Mouse (Mus musculus): Measurements from ENCODE around the gene Rad51d. TPM values are rescaled to one million over a fixed set of nuclear protein-coding genes. Genes with fewer than 3 reads are reported as not detected.
A peak's percentile ranks its signal among the peaks of the same experiment; 100 is the strongest.

Gene Rad51d
- polyA plus RNA-seq, 1 experiment from 2014 or later = 13.9 TPM

GRCm38 (mm10) chr11:82852115-82852514 is 38.3 kb downstream of the Rad51d start:
- Histone ChIP-seq H3K36me3 (no peaks in the 10 kb centered on the region), H3K27me3 (no peaks in the 10 kb centered on the region), H3K4me2 (no peak overlapping the region), H3K27ac (no peak overlapping the region), H3K9me3 (replicated peaks) (no peaks in the 10 kb centered on the region), H3K4me1 (peaks cover 53% of the 10 kb centered on the region), H3K9ac (no peak overlapping the region), H3K4me3 (replicated peaks) (no peak overlapping the region)
- WGBS = 74% methylated on average over 11 of the region's 11 CpGs
- no peak for ATAC-seq (replicated peaks; ENCODE audit: low FRiP score)

- peak overlapping the region; percentile 25; the same call in 1 of the 2 replicates for H3K4me2 ChIP-seq
- H3K27ac ChIP-seq = peak overlapping the region; percentile 74
- 45% methylated on average over 5 of the region's 5 CpGs for WGBS
Measured at GRCm38 (mm10) chr11:82850259-82850658, 40.2 kb downstream of the Rad51d start.

GRCm38 (mm10) chr11:82847571-82848000 is 42.8 kb downstream of the Rad51d start:
- H3K9ac ChIP-seq = no peak overlapping the region
- 41% methylated on average over 6 of the region's 6 CpGs for WGBS
- H3K4me3 ChIP-seq (replicated peaks) = no peak overlapping the region
- peak overlapping the region; percentile 78 for H3K27ac ChIP-seq
- no peaks in the 10 kb centered on the region for H3K27me3 ChIP-seq
- no peaks in the 10 kb centered on the region for H3K9me3 ChIP-seq (replicated peaks)
- peaks cover 56% of the 10 kb centered on the region for H3K4me1 ChIP-seq
- peak; percentile 47 for ATAC-seq (replicated peaks; ENCODE audit: low FRiP score)
- no peaks in the 10 kb centered on the region for H3K36me3 ChIP-seq
- H3K4me2 ChIP-seq = peak overlapping the region; percentile 9; the same call in 1 of the 2 replicates

More at GRCm38 (mm10) chr11:82850259-82850658, 40.2 kb downstream of the Rad51d start:
- Histone ChIP-seq H3K27me3 (no peaks in the 10 kb centered on the region), H3K9ac (no peak overlapping the region), H3K9me3 (replicated peaks) (no peaks in the 10 kb centered on the region), H3K36me3 (no peaks in the 10 kb centered on the region), H3K4me3 (replicated peaks) (no peak overlapping the region), H3K4me1 (peaks cover 54% of the 10 kb centered on the region)
- ATAC-seq (replicated peaks; ENCODE audit: low FRiP score) = no peak

- H3K36me3 ChIP-seq = no peaks in the 10 kb centered on the region
- no peak overlapping the region for H3K4me3 ChIP-seq (replicated peaks)
- ATAC-seq (replicated peaks; ENCODE audit: low FRiP score) = no peak
- H3K27ac ChIP-seq = peak overlapping the region; percentile 78
- peaks cover 56% of the 10 kb centered on the region for H3K4me1 ChIP-seq
- no peak overlapping the region for H3K4me2 ChIP-seq
- no peaks in the 10 kb centered on the region for H3K9me3 ChIP-seq (replicated peaks)
- no peak overlapping the region for H3K9ac ChIP-seq
- WGBS = 63% methylated on average over 3 of the region's 3 CpGs
- no peaks in the 10 kb centered on the region for H3K27me3 ChIP-seq
Measured at GRCm38 (mm10) chr11:82846938-82847337, 43.5 kb downstream of the Rad51d start.

GRCm38 (mm10) chr11:82846079-82846436 is 44.4 kb downstream of the Rad51d start:
- peaks cover 49% of the 10 kb centered on the region for H3K4me1 ChIP-seq
- H3K36me3 ChIP-seq = no peaks in the 10 kb centered on the region
- no peaks in the 10 kb centered on the region for H3K27me3 ChIP-seq
- peak overlapping the region; percentile 78 for H3K27ac ChIP-seq
- H3K9me3 ChIP-seq (replicated peaks) = no peaks in the 10 kb centered on the region
- 0 out of 2 replicates have a peak overlapping the region, but pooled peaks have one; percentile 5 for H3K4me3 ChIP-seq (replicated peaks)
- WGBS = 23% methylated on average over 4 of the region's 4 CpGs
- H3K4me2 ChIP-seq = peak overlapping the region; percentile 44
- H3K9ac ChIP-seq = 0 out of 2 replicates have a peak overlapping the region, but pooled peaks have one; percentile 10
- ATAC-seq (replicated peaks; ENCODE audit: low FRiP score) = 0 out of 2 replicates have a peak, but pooled peaks have one; percentile 38

GRCm38 (mm10) chr11:82845415-82846078 is 44.9 kb downstream of the Rad51d start:
- Histone ChIP-seq H3K9ac (0 out of 2 replicates have a peak overlapping the region, but pooled peaks have one; percentile 10), H3K4me1 (peaks cover 47% of the 10 kb centered on the region), H3K36me3 (no peaks in the 10 kb centered on the region), H3K27ac (peak overlapping the region; percentile 78), H3K4me3 (replicated peaks) (0 out of 2 replicates have a peak overlapping the region, but pooled peaks have one; percentile 5), H3K4me2 (peak overlapping the region; percentile 44), H3K9me3 (replicated peaks) (no peaks in the 10 kb centered on the region), H3K27me3 (no peaks in the 10 kb centered on the region)
- 30% methylated on average over 16 of the region's 16 CpGs for WGBS
- peak; percentile 87 for ATAC-seq (replicated peaks; ENCODE audit: low FRiP score)

GRCm38 (mm10) chr11:82844771-82845414 is 45.5 kb downstream of the Rad51d start:
- whole genome bisulfite sequencing = 70% methylated on average over 11 of the region's 11 CpGs
- ATAC-seq (replicated peaks; ENCODE audit: low FRiP score) = no peak
- Histone ChIP-seq H3K4me3 (replicated peaks) (no peak overlapping the region), H3K9ac (no peak overlapping the region), H3K27ac (peak overlapping the region; percentile 78; the same call in 1 of the 2 replicates), H3K36me3 (no peaks in the 10 kb centered on the region), H3K4me1 (peaks cover 45% of the 10 kb centered on the region), H3K4me2 (peak overlapping the region; percentile 44; the same call in 1 of the 2 replicates), H3K9me3 (replicated peaks) (no peaks in the 10 kb centered on the region), H3K27me3 (no peaks in the 10 kb centered on the region)

GRCm38 (mm10) chr11:82838511-82838910 is 51.9 kb downstream of the Rad51d start:
- no peak overlapping the region for H3K9ac ChIP-seq
- H3K27me3 ChIP-seq = no peaks in the 10 kb centered on the region
- no peak overlapping the region for H3K4me3 ChIP-seq (replicated peaks)
- 50% methylated on average over 5 of the region's 5 CpGs for WGBS
- no peak overlapping the region for H3K4me2 ChIP-seq
- peaks cover 46% of the 10 kb centered on the region for H3K4me1 ChIP-seq
- 0 out of 2 replicates have a peak, but pooled peaks cover 3% of the 10 kb centered on the region for H3K36me3 ChIP-seq
- no peak for ATAC-seq (replicated peaks; ENCODE audit: low FRiP score)
- H3K27ac ChIP-seq = no peak overlapping the region
- no peaks in the 10 kb centered on the region for H3K9me3 ChIP-seq (replicated peaks)

- Histone ChIP-seq H3K27ac (0 out of 2 replicates have a peak overlapping the region, but pooled peaks have one; percentile 42), H3K27me3 (no peaks in the 10 kb centered on the region), H3K4me3 (replicated peaks) (no peak overlapping the region), H3K4me2 (no peak overlapping the region), H3K9me3 (replicated peaks) (no peaks in the 10 kb centered on the region), H3K4me1 (peaks cover 48% of the 10 kb centered on the region), H3K9ac (no peak overlapping the region), H3K36me3 (0 out of 2 replicates have a peak, but pooled peaks cover 3% of the 10 kb centered on the region)
- no peak for ATAC-seq (replicated peaks; ENCODE audit: low FRiP score)
- WGBS = 56% methylated on average over 7 of the region's 7 CpGs
Measured at GRCm38 (mm10) chr11:82837848-82838247, 52.6 kb downstream of the Rad51d start.

GRCm38 (mm10) chr11:82837192-82837591 is 53.2 kb downstream of the Rad51d start:
- no peak overlapping the region for H3K4me3 ChIP-seq (replicated peaks)
- H3K36me3 ChIP-seq = 0 out of 2 replicates have a peak, but pooled peaks cover 3% of the 10 kb centered on the region
- H3K4me2 ChIP-seq = no peak overlapping the region
- 37% methylated on average over 7 of the region's 7 CpGs for WGBS
- H3K27ac ChIP-seq = 0 out of 2 replicates have a peak overlapping the region, but pooled peaks have one; percentile 42
- peaks cover 52% of the 10 kb centered on the region for H3K4me1 ChIP-seq
- no peaks in the 10 kb centered on the region for H3K27me3 ChIP-seq
- no peak overlapping the region for H3K9ac ChIP-seq
- ATAC-seq (replicated peaks; ENCODE audit: low FRiP score) = 0 out of 2 replicates have a peak, but pooled peaks have one; percentile 46
- no peaks in the 10 kb centered on the region for H3K9me3 ChIP-seq (replicated peaks)

- Histone ChIP-seq H3K27ac (peak overlapping the region; percentile 48), H3K4me2 (no peak overlapping the region), H3K4me3 (replicated peaks) (no peak overlapping the region), H3K36me3 (0 out of 2 replicates have a peak, but pooled peaks cover 3% of the 10 kb centered on the region), H3K4me1 (peaks cover 62% of the 10 kb centered on the region), H3K9me3 (replicated peaks) (no peaks in the 10 kb centered on the region), H3K9ac (no peak overlapping the region), H3K27me3 (no peaks in the 10 kb centered on the region)
- no peak for ATAC-seq (replicated peaks; ENCODE audit: low FRiP score)
- 61% methylated on average over 11 of the region's 11 CpGs for WGBS
Measured at GRCm38 (mm10) chr11:82835616-82836432, 54.6 kb downstream of the Rad51d start.

Measured in kidney, embryonic 15.5 days (tissue).